Mouse (Mus musculus) lung, embryonic 14.5 days (tissue): Measurements from ENCODE around the gene Myog. TPM values are rescaled to one million over a fixed set of nuclear protein-coding genes. Genes with fewer than 3 reads are reported as not detected.

Source experiments
- ATAC-seq: fragments of 200-750 bp; cut with Nextera tagmentation; 2 replicates; pipeline ENCODE4 v1.8.0; 2017; ENCODE audit warnings: mild to moderate bottlenecking, moderate TSS enrichment, moderate library complexity; ENCODE audit not compliant: insufficient read depth
- DNase-seq: peaks from one replicate; pipeline ENCODE4 v3.0.0-alpha.2; 2015
- H3K27ac ChIP-seq: fragments of 300-500 bp; sonication (generic); 2 replicates; pipeline ENCODE4 v1.5.1; 2014; ENCODE audit warnings: low read depth, mild to moderate bottlenecking, moderate library complexity
- H3K27me3 ChIP-seq: fragments of 300-500 bp; sonication (generic); 2 replicates; pipeline ENCODE4 v1.6.1; 2014; ENCODE audit warnings: low read length, control low read depth; ENCODE audit not compliant: insufficient read depth
- H3K36me3 ChIP-seq: fragments of 300-500 bp; sonication (generic); 2 replicates; pipeline ENCODE4 v1.6.1; 2014; ENCODE audit warnings: control low read depth; ENCODE audit not compliant: insufficient read depth
- H3K4me1 ChIP-seq: fragments of 300-500 bp; sonication (generic); 2 replicates; pipeline ENCODE4 v1.6.1; 2014; ENCODE audit warnings: antibody characterized with exemption, control low read depth; ENCODE audit not compliant: insufficient read depth
- H3K4me2 ChIP-seq: fragments of 300-500 bp; sonication (generic); 2 replicates; pipeline ENCODE4 v1.6.1; 2014; ENCODE audit warnings: mild to moderate bottlenecking
- H3K4me3 ChIP-seq: fragments of 300-500 bp; sonication (generic); 2 replicates; pipeline ENCODE4 v1.5.1; 2014; ENCODE audit warnings: low read depth, low read length
- H3K9ac ChIP-seq: fragments of 300-500 bp; sonication (generic); 2 replicates; pipeline ENCODE4 v1.6.1; 2014
- H3K9me3 ChIP-seq: fragments of 300-500 bp; sonication (generic); 2 replicates; pipeline ENCODE4 v1.6.1; 2016; ENCODE audit warnings: low read depth, low read length, control low read depth
- CTCF ChIP-seq: IDR thresholded peaks from 2 replicates; pipeline ENCODE4 v1.5.1; 2016; ENCODE audit warnings: antibody characterized with exemption, low read depth
- WGBS: fragments of 180-500 bp; shearing (Covaris S2); extraction: QIAGEN DNeasy Blood & Tissue Kit; methylation state at CpG from one replicate; pipeline ENCODE4 v1.1.7; 2014; 5-methylcytosine and 5-hydroxymethylcytosine counted together
- polyA plus RNA-seq: library from polyadenylated mRNA; unstranded; fragments of >200 nt; fragmentation: Nextera tagmentation; extraction: Ambion mirVana; gene quantifications from 2 replicates; pipeline ENCODE4 v1.2.1, GENCODE M21; 2014

The Myog gene
- polyA plus RNA-seq, 1 experiment from 2014 or later = not detected

GRCm38 (mm10) chr1:134293738-134294604 lies 4.2 kb downstream of the Myog start:
- no peaks in the 10 kb centered on the region; the same call in 1 of the 2 replicates for H3K4me1 ChIP-seq
- H3K9me3 ChIP-seq = no peaks in the 10 kb centered on the region
- peaks cover 9% of the 10 kb centered on the region; the same call in 1 of the 2 replicates for H3K27me3 ChIP-seq
- no peak overlapping the region for H3K4me3 ChIP-seq
- DNase-seq (no peak), ATAC-seq (no peak)
- 64% methylated on average over 3 of the region's 3 CpGs for WGBS
- no peaks in the 10 kb centered on the region for H3K36me3 ChIP-seq
- H3K4me2 ChIP-seq = no peak overlapping the region
- no peak overlapping the region for H3K27ac ChIP-seq
- no peak overlapping the region for H3K9ac ChIP-seq
- no peak for TF ChIP-seq CTCF

- Histone ChIP-seq H3K4me2 (no peak overlapping the region), H3K4me1 (no peaks in the 10 kb centered on the region), H3K9me3 (no peaks in the 10 kb centered on the region), H3K9ac (no peak overlapping the region), H3K4me3 (no peak overlapping the region), H3K27me3 (peaks cover 24% of the 10 kb centered on the region), H3K27ac (no peak overlapping the region), H3K36me3 (no peaks in the 10 kb centered on the region)
- ATAC-seq = no peak
- 84% methylated on average over 8 of the region's 8 CpGs for WGBS
- TF ChIP-seq CTCF = no peak
- no peak for DNase-seq
These were observed 7.5 kb downstream of the Myog start for GRCm38 (mm10) chr1:134297265-134297664.

- peak; percentile 59 for DNase-seq
- H3K9me3 ChIP-seq = no peaks in the 10 kb centered on the region
- peaks cover 24% of the 10 kb centered on the region for H3K27me3 ChIP-seq
- H3K4me3 ChIP-seq = peak overlapping the region; percentile 50
- no peaks in the 10 kb centered on the region for H3K4me1 ChIP-seq
- peak overlapping the region; percentile 58 for H3K9ac ChIP-seq
- 6% methylated on average over 55 of the region's 59 CpGs for WGBS
- ATAC-seq = peak; percentile 52
- H3K27ac ChIP-seq = no peak overlapping the region
- no peak for TF ChIP-seq CTCF
- H3K4me2 ChIP-seq = peak overlapping the region; percentile 95
- H3K36me3 ChIP-seq = no peaks in the 10 kb centered on the region
These were observed 9.0 kb downstream of the Myog start for GRCm38 (mm10) chr1:134298636-134299411.

GRCm38 (mm10) chr1:134302568-134303238 lies 12.9 kb downstream of the Myog start:
- DNase-seq (peak; percentile 63), ATAC-seq (peak; percentile 40; the same call in 1 of the 2 replicates)
- H3K4me1 ChIP-seq = no peaks in the 10 kb centered on the region
- H3K27ac ChIP-seq = peak overlapping the region; percentile 78
- WGBS = 36% methylated on average over 8 of the region's 8 CpGs
- no peaks in the 10 kb centered on the region for H3K36me3 ChIP-seq
- no peak overlapping the region for H3K4me3 ChIP-seq
- H3K4me2 ChIP-seq = no peak overlapping the region
- no peaks in the 10 kb centered on the region for H3K9me3 ChIP-seq
- TF ChIP-seq CTCF = no peak
- peaks cover 24% of the 10 kb centered on the region for H3K27me3 ChIP-seq
- H3K9ac ChIP-seq = no peak overlapping the region

- H3K9ac ChIP-seq = no peak overlapping the region
- H3K4me1 ChIP-seq = no peaks in the 10 kb centered on the region
- H3K4me2 ChIP-seq = no peak overlapping the region
- H3K27ac ChIP-seq = no peak overlapping the region
- WGBS = 83% methylated on average over 9 of the region's 9 CpGs
- no peak overlapping the region for H3K4me3 ChIP-seq
- peaks cover 5% of the 10 kb centered on the region; the same call in 1 of the 2 replicates for H3K27me3 ChIP-seq
- DNase-seq = no peak
- ATAC-seq = no peak
- H3K36me3 ChIP-seq = no peaks in the 10 kb centered on the region
- TF ChIP-seq CTCF = no peak
- H3K9me3 ChIP-seq = no peaks in the 10 kb centered on the region
These were observed 15.2 kb downstream of the Myog start for GRCm38 (mm10) chr1:134304940-134305339.

- no peak for DNase-seq
- 71% methylated on average over 10 of the region's 10 CpGs for WGBS
- no peak overlapping the region for H3K4me2 ChIP-seq
These were observed 17.6 kb downstream of the Myog start for GRCm38 (mm10) chr1:134307409-134307808.

More at GRCm38 (mm10) chr1:134307409-134307808, 17.6 kb downstream of the Myog start:
- TF ChIP-seq CTCF = no peak
- no peak overlapping the region for H3K4me3 ChIP-seq
- no peaks in the 10 kb centered on the region for H3K4me1 ChIP-seq
- H3K36me3 ChIP-seq = no peaks in the 10 kb centered on the region
- no peaks in the 10 kb centered on the region for H3K27me3 ChIP-seq
- no peak overlapping the region for H3K27ac ChIP-seq
- H3K9ac ChIP-seq = no peak overlapping the region
- H3K9me3 ChIP-seq = no peaks in the 10 kb centered on the region
- ATAC-seq = no peak
